Mouse (Mus musculus) midbrain, embryonic 12.5 days (tissue): ENCODE data around the gene Ppp1r37. TPM values are rescaled to one million over a fixed set of nuclear protein-coding genes. Genes with fewer than 3 reads are reported as not detected.

ENCODE experiments used
- ATAC-seq: fragments of 200-750 bp; cut with Nextera tagmentation; 2 replicates; pipeline ENCODE4 v1.8.0; 2017; ENCODE audit warnings: low read depth, moderate TSS enrichment, moderate library complexity; ENCODE audit not compliant: low FRiP score
- H3K27ac ChIP-seq: fragments of 300-500 bp; sonication (generic); replicated peaks from 2 replicates; pipeline ENCODE4 v1.5.1; 2016; ENCODE audit warnings: mild to moderate bottlenecking
- H3K27me3 ChIP-seq: fragments of 300-500 bp; sonication (generic); 2 replicates; pipeline ENCODE4 v1.6.1; 2016; ENCODE audit warnings: mild to moderate bottlenecking
- H3K36me3 ChIP-seq: fragments of 300-500 bp; sonication (generic); 2 replicates; pipeline ENCODE4 v1.6.1; 2016
- H3K4me1 ChIP-seq: fragments of 300-500 bp; sonication (generic); 2 replicates; pipeline ENCODE4 v1.6.1; 2016
- H3K4me2 ChIP-seq: fragments of 300-500 bp; sonication (generic); replicated peaks from 2 replicates; pipeline ENCODE4 v1.6.1; 2016; ENCODE audit warnings: mild to moderate bottlenecking, moderate library complexity
- H3K4me3 ChIP-seq: fragments of 300-500 bp; sonication (generic); 2 replicates; pipeline ENCODE4 v1.5.1; 2016; ENCODE audit warnings: mild to moderate bottlenecking
- H3K9ac ChIP-seq: fragments of 300-500 bp; sonication (generic); replicated peaks from 2 replicates; pipeline ENCODE4 v1.6.1; 2016; ENCODE audit warnings: mild to moderate bottlenecking, moderate library complexity
- H3K9me3 ChIP-seq: fragments of 300-500 bp; sonication (generic); 2 replicates; pipeline ENCODE4 v1.6.1; 2016; ENCODE audit warnings: mild to moderate bottlenecking
- whole genome bisulfite sequencing: fragments of 180-500 bp; shearing (Covaris S2); methylation state at CpG from one replicate; pipeline ENCODE4 v1.1.7; 2016; 5-methylcytosine and 5-hydroxymethylcytosine counted together
- polyA plus RNA-seq: library from polyadenylated mRNA; unstranded; fragments of >200 nt; fragmentation: Nextera tagmentation; extraction: Ambion mirVana; gene quantifications from 2 replicates; pipeline ENCODE4 v1.2.1, GENCODE M21; 2016

Ppp1r37 gene
- polyA plus RNA-seq, 1 experiment from 2014 or later: 37.2 TPM

DNA sequence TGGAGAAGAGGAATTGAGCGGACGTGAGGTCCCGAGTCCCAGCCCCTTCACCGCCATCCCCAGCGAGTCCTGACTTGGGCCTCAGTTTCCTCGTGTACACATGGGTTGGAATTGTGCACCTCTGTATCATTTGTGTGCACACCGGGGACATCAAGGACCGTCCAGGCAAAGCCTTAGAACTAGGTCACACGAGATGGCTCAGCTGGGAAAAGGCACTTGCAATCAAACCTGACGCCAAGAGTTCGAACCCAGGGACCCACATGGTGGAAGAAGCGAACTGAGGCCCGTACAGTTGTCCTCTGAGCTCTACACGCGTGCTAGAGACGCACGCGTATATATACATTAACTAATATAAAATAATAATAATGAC, 55.3 kb downstream of the Ppp1r37 start:
- ATAC-seq: no peak
- WGBS: 6% methylated on average over 18 of the region's 18 CpGs

DNA sequence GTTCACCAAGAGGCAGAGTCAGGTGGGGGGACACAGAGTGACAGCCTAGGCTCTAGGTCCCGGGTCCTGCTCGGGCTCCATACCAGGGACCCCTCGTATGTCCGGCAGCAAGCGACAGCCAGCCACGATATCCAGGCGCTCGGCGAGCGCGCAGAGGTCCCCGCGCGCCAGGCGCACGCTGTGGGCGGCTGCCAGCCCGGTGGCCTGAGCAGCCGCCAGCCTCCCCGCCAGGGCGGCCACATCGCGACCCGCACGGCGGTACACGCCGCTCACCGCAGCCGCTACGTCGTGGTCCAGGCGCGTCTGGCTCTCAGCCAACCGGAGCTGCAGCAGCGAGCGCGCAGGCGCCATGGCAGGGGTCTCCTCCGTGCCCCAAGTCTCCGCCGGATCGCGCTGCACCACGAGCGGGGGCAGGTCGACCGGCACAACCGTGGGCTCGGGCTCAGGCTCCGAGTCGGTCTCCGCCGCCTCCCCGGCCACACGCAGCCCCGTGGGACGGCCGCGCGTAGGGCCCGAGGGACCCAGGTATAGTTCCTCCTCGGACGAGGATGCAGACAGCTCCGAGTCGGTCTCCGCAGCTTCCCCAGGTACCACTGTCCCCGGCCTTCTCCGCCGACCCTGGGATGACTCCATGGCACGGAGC, 55.8 kb downstream of the Ppp1r37 start:
- Histone ChIP-seq H3K4me1 (peaks cover 20% of the 10 kb centered on the region), H3K27me3 (no peaks in the 10 kb centered on the region; the same call in 1 of the 2 replicates), H3K36me3 (no peaks in the 10 kb centered on the region), H3K9ac (peak overlapping the region; percentile 86), H3K9me3 (no peaks in the 10 kb centered on the region), H3K27ac (peak overlapping the region; percentile 83), H3K4me3 (peak overlapping the region; percentile 78), H3K4me2 (peak overlapping the region; percentile 88)
- 1% methylated on average over 70 of the region's 71 CpGs for WGBS
- ATAC-seq: peak; percentile 44

More for the DNA sequence above, 55.3 kb downstream of the Ppp1r37 start:
- H3K4me3 ChIP-seq: peak overlapping the region; percentile 78
- H3K4me1 ChIP-seq: peaks cover 20% of the 10 kb centered on the region
- peak overlapping the region; percentile 83 for H3K27ac ChIP-seq
- no peaks in the 10 kb centered on the region for H3K36me3 ChIP-seq
- no peaks in the 10 kb centered on the region for H3K9me3 ChIP-seq
- H3K4me2 ChIP-seq: peak overlapping the region; percentile 88
- no peaks in the 10 kb centered on the region; the same call in 1 of the 2 replicates for H3K27me3 ChIP-seq
- H3K9ac ChIP-seq: peak overlapping the region; percentile 86

DNA sequence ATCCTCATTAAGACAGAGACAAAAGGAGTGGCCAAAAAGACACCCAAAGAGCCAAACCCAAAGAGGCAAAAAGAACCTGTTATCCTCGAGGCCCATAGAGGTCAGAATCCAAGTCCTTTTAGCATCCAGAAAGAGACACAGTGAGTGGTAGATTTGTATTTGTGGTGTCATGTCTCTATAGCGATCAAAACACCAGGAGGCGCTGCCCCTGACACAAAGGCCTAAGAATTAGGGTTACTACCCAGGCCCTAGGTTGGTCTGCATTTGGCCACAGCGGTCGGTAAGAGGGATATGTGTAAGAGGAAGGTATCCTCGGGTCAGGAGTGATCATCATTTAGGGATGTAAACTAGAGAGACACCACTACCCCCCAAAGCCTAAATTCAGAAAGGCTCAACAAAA, 56.5 kb downstream of the Ppp1r37 start:
- ATAC-seq: no peak
- Histone ChIP-seq H3K27ac (no peak overlapping the region), H3K36me3 (no peaks in the 10 kb centered on the region), H3K4me1 (peaks cover 20% of the 10 kb centered on the region), H3K9me3 (no peaks in the 10 kb centered on the region), H3K4me3 (peak overlapping the region; percentile 78), H3K27me3 (no peaks in the 10 kb centered on the region; the same call in 1 of the 2 replicates), H3K4me2 (peak overlapping the region; percentile 88), H3K9ac (no peak overlapping the region; the same call in 1 of the 2 replicates)
- 19% methylated on average over 6 of the region's 6 CpGs for WGBS

DNA sequence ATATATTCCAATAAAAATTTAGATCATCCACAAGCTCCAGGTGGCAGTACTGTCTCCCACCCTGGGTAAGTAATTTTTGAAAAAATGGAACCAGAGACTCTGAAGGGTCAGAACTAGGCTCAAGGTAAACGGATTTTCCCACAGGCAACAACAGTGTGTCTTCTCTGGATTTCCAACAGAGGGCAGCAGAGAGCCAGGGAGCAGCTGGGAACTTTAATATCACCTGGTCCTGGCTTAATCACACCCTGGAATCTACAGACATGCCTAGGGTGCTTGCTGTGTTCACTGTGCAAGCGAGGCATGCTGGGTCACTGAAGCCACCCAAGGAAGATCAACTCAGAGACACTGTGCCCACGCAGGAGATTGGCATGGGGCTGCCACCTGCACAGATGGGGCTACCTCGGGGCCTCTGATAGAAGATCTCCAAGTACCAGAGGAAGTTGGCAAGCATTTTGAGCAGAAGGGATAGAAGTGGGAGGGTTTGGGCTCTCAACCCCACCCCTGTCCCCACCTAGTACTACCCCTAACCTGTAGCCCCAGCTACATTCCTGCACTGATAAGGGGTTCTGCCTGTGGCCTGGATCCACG, 59.3 kb downstream of the Ppp1r37 start:
- H3K4me2 ChIP-seq: no peak overlapping the region
- no peak for ATAC-seq
- 36% methylated on average over 5 of the region's 5 CpGs for WGBS
- no peaks in the 10 kb centered on the region for H3K36me3 ChIP-seq
- H3K9ac ChIP-seq: no peak overlapping the region
- H3K27me3 ChIP-seq: no peaks in the 10 kb centered on the region; the same call in 1 of the 2 replicates
- no peak overlapping the region for H3K4me3 ChIP-seq
- no peak overlapping the region for H3K27ac ChIP-seq
- peaks cover 13% of the 10 kb centered on the region for H3K4me1 ChIP-seq
- H3K9me3 ChIP-seq: no peaks in the 10 kb centered on the region

DNA sequence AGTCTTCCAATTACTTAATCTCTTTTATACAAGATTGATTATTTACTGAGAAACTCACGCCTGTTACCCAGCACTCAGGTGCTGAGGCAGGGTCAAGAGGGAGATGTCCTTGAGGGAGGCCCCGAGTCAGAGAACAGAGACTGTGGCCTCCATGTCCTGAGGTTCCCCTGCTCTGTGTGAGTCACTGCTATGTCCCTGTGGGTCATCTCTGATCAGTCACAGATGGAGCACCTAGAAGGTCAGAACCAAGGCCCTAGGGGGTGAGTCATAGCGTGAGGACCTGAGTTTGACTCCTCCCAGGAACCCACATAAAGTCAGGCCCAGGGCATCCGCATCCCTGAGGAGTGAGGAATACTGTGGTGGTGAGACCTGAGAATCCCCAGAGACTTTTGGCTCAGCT, 61.2 kb downstream of the Ppp1r37 start:
- Histone ChIP-seq H3K9me3 (no peaks in the 10 kb centered on the region), H3K4me3 (no peak overlapping the region), H3K36me3 (no peaks in the 10 kb centered on the region), H3K27me3 (no peaks in the 10 kb centered on the region; the same call in 1 of the 2 replicates), H3K27ac (no peak overlapping the region), H3K4me1 (peaks cover 2% of the 10 kb centered on the region), H3K4me2 (no peak overlapping the region), H3K9ac (no peak overlapping the region)
- WGBS: 86% methylated on average over 4 of the region's 4 CpGs
- ATAC-seq: no peak

GRCm38 (mm10) chr7:19500420-19501363, 62.2 kb downstream of the Ppp1r37 start:
- Histone ChIP-seq H3K9me3 (no peaks in the 10 kb centered on the region), H3K4me1 (no peaks in the 10 kb centered on the region), H3K9ac (no peak overlapping the region), H3K4me3 (no peak overlapping the region), H3K27ac (no peak overlapping the region), H3K27me3 (no peaks in the 10 kb centered on the region), H3K4me2 (no peak overlapping the region), H3K36me3 (no peaks in the 10 kb centered on the region)
- 73% methylated on average over 12 of the region's 12 CpGs for WGBS
- no peak for ATAC-seq

DNA sequence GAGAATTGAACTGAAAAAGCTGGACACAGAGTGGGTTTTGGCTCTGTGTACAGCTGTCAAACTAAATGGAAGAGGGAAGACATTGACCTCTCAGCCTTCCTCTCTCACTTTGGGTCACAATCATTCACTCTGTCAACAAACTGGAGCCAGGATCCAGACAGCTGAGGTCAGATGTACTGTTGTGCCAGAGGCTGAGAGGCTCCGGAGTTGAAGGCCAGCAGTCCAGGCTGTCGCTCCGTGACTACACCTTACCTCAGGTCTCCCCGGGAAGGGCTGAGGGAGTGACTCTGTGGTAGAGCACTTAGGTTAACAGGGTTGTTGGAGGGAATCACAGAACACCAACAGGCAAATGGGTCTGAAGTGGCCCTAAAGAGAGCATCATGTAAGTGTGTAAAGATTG, 64.5 kb downstream of the Ppp1r37 start:
- no peaks in the 10 kb centered on the region for H3K4me1 ChIP-seq
- WGBS: 84% methylated on average over 4 of the region's 4 CpGs
- no peak overlapping the region for H3K4me3 ChIP-seq
- no peaks in the 10 kb centered on the region for H3K36me3 ChIP-seq
- H3K4me2 ChIP-seq: no peak overlapping the region
- H3K27ac ChIP-seq: no peak overlapping the region
- H3K9me3 ChIP-seq: no peaks in the 10 kb centered on the region
- peaks cover 12% of the 10 kb centered on the region; the same call in 1 of the 2 replicates for H3K27me3 ChIP-seq
- no peak overlapping the region for H3K9ac ChIP-seq
- ATAC-seq: no peak

DNA sequence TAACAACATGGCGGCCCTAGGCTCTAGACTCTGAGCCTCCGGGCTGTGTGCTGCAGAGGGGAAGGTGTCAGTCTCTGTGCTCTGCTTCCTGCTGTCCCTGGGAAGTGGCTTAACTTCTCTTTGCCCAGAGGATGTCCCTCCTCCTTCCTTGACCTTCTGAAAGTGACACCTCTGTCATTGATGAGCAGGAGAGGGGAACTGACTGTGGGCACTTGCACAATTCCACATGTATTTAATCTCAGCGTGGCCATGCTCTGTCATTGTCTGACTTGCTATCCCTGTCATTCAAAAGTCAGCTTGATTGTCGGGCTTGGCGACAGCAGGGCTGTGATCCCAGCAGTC, 66.7 kb downstream of the Ppp1r37 start:
- WGBS: 70% methylated on average over 5 of the region's 5 CpGs
- Histone ChIP-seq H3K36me3 (no peaks in the 10 kb centered on the region), H3K9me3 (no peaks in the 10 kb centered on the region), H3K4me1 (peaks cover 5% of the 10 kb centered on the region), H3K27me3 (peaks cover 32% of the 10 kb centered on the region), H3K4me2 (no peak overlapping the region), H3K9ac (no peak overlapping the region), H3K27ac (no peak overlapping the region), H3K4me3 (no peak overlapping the region)
- no peak for ATAC-seq

- WGBS: 74% methylated on average over 20 of the region's 20 CpGs
- no peak overlapping the region for H3K4me3 ChIP-seq
- peaks cover 5% of the 10 kb centered on the region for H3K4me1 ChIP-seq
- no peaks in the 10 kb centered on the region for H3K36me3 ChIP-seq
- H3K27me3 ChIP-seq: peaks cover 37% of the 10 kb centered on the region
- no peak overlapping the region for H3K27ac ChIP-seq
- H3K9me3 ChIP-seq: no peaks in the 10 kb centered on the region
- no peak for ATAC-seq
- no peak overlapping the region for H3K4me2 ChIP-seq
- H3K9ac ChIP-seq: no peak overlapping the region
Observed at GRCm38 (mm10) chr7:19495521-19496213, 67.2 kb downstream of the Ppp1r37 start.

GRCm38 (mm10) chr7:19494751-19495474, 68.0 kb downstream of the Ppp1r37 start:
- Histone ChIP-seq H3K9ac (no peak overlapping the region), H3K9me3 (no peaks in the 10 kb centered on the region), H3K4me2 (no peak overlapping the region), H3K4me1 (peaks cover 5% of the 10 kb centered on the region), H3K27ac (no peak overlapping the region), H3K36me3 (no peaks in the 10 kb centered on the region), H3K4me3 (no peak overlapping the region), H3K27me3 (peaks cover 45% of the 10 kb centered on the region)
- ATAC-seq: no peak
- WGBS: 86% methylated on average over 25 of the region's 25 CpGs

DNA sequence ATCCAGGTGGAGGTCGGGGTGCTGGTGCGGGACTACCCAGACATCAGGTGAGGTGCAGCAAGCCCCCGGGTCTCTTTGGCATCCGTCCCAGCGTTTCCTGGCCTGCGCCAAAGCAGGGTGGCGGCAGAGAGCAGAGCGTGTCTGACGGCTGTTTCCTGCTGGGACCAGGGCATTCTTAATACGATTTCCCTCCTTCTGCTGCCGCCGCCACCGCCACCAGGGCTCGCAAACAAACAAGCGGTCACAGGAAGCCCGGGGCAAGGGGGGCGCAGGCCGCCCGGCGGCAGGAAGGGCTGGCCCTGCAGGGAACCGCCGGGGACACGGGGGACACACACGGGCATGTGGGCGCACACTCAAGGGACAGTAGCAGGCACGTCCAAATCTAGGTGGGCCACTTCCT, 71.1 kb downstream of the Ppp1r37 start:
- 4% methylated on average over 26 of the region's 26 CpGs for WGBS
- H3K36me3 ChIP-seq: no peaks in the 10 kb centered on the region
- H3K27ac ChIP-seq: no peak overlapping the region
- H3K4me1 ChIP-seq: peaks cover 5% of the 10 kb centered on the region
- peak overlapping the region; percentile 10 for H3K4me3 ChIP-seq
- ATAC-seq: 0 out of 2 replicates have a peak, but pooled peaks have one; percentile 34
- 0 out of 2 replicates have a peak overlapping the region, but pooled peaks have one; percentile 7 for H3K9ac ChIP-seq
- peak overlapping the region; percentile 33 for H3K4me2 ChIP-seq
- H3K27me3 ChIP-seq: peaks cover 75% of the 10 kb centered on the region
- no peaks in the 10 kb centered on the region for H3K9me3 ChIP-seq
